Mouse (Mus musculus): ENCODE results near the gene Rasgef1b. TPM values are rescaled to one million over a fixed set of nuclear protein-coding genes. Genes with fewer than 3 reads are reported as not detected.

Gene Rasgef1b
- polyA plus RNA-seq, 1 experiment from 2014 or later: 81.3 TPM

GRCm38 (mm10) chr5:99262197-99262920 lies 466.5 kb downstream of the Rasgef1b start:
- Histone ChIP-seq H3K9me3 (replicated peaks) (no peaks in the 10 kb centered on the region), H3K27ac (no peak overlapping the region), H3K36me3 (ENCODE audit: poor library complexity, severe bottlenecking) (no peaks in the 10 kb centered on the region), H3K4me3 (no peak overlapping the region), H3K27me3 (no peaks in the 10 kb centered on the region; the same call in 1 of the 2 replicates), H3K9ac (no peak overlapping the region), H3K4me1 (no peaks in the 10 kb centered on the region), H3K4me2 (no peak overlapping the region)
- no peak for ATAC-seq
- WGBS: 76% methylated on average over 6 of the region's 6 CpGs

GRCm38 (mm10) chr5:99261121-99261724 lies 467.6 kb downstream of the Rasgef1b start:
- Histone ChIP-seq H3K9me3 (replicated peaks) (no peaks in the 10 kb centered on the region), H3K9ac (no peak overlapping the region), H3K4me1 (no peaks in the 10 kb centered on the region), H3K27ac (no peak overlapping the region), H3K36me3 (ENCODE audit: poor library complexity, severe bottlenecking) (no peaks in the 10 kb centered on the region), H3K4me2 (no peak overlapping the region), H3K27me3 (no peaks in the 10 kb centered on the region; the same call in 1 of the 2 replicates), H3K4me3 (no peak overlapping the region)
- ATAC-seq: no peak
- 84% methylated on average over 4 of the region's 4 CpGs for WGBS

- Histone ChIP-seq H3K9ac (no peak overlapping the region), H3K27ac (no peak overlapping the region), H3K27me3 (peaks cover 9% of the 10 kb centered on the region; the same call in 1 of the 2 replicates), H3K4me1 (peaks cover 3% of the 10 kb centered on the region; the same call in 1 of the 2 replicates), H3K4me3 (no peak overlapping the region), H3K9me3 (replicated peaks) (no peaks in the 10 kb centered on the region), H3K4me2 (no peak overlapping the region), H3K36me3 (ENCODE audit: poor library complexity, severe bottlenecking) (no peaks in the 10 kb centered on the region)
- no peak for ATAC-seq
- 84% methylated on average over 4 of the region's 4 CpGs for WGBS
Measured at GRCm38 (mm10) chr5:99258003-99258500, 470.8 kb downstream of the Rasgef1b start.

- Histone ChIP-seq H3K36me3 (ENCODE audit: poor library complexity, severe bottlenecking) (no peaks in the 10 kb centered on the region), H3K4me2 (peak overlapping the region; percentile 86), H3K27me3 (peaks cover 12% of the 10 kb centered on the region; the same call in 1 of the 2 replicates), H3K9me3 (replicated peaks) (no peaks in the 10 kb centered on the region), H3K9ac (peak overlapping the region; percentile 88), H3K27ac (peak overlapping the region; percentile 82), H3K4me3 (peak overlapping the region; percentile 72), H3K4me1 (peaks cover 37% of the 10 kb centered on the region)
- peak; percentile 95 for ATAC-seq
- under 1% methylated on average over 77 of the region's 78 CpGs for WGBS
Measured at GRCm38 (mm10) chr5:99252203-99253135, 476.4 kb downstream of the Rasgef1b start.

GRCm38 (mm10) chr5:99251379-99252202 lies 477.3 kb downstream of the Rasgef1b start:
- Histone ChIP-seq H3K27me3 (peaks cover 12% of the 10 kb centered on the region; the same call in 1 of the 2 replicates), H3K4me3 (peak overlapping the region; percentile 72), H3K36me3 (ENCODE audit: poor library complexity, severe bottlenecking) (no peaks in the 10 kb centered on the region), H3K9me3 (replicated peaks) (no peaks in the 10 kb centered on the region), H3K27ac (peak overlapping the region; percentile 82), H3K4me1 (peaks cover 46% of the 10 kb centered on the region), H3K4me2 (peak overlapping the region; percentile 86), H3K9ac (peak overlapping the region; percentile 88)
- peak; percentile 14 for ATAC-seq
- 1% methylated on average over 34 of the region's 34 CpGs for WGBS

- Histone ChIP-seq H3K27ac (peak overlapping the region; percentile 82; the same call in 1 of the 2 replicates), H3K36me3 (ENCODE audit: poor library complexity, severe bottlenecking) (no peaks in the 10 kb centered on the region), H3K4me2 (peak overlapping the region; percentile 86), H3K27me3 (peaks cover 12% of the 10 kb centered on the region; the same call in 1 of the 2 replicates), H3K9me3 (replicated peaks) (no peaks in the 10 kb centered on the region), H3K4me3 (peak overlapping the region; percentile 72), H3K9ac (peak overlapping the region; percentile 88), H3K4me1 (peaks cover 53% of the 10 kb centered on the region)
- no peak for ATAC-seq
- 29% methylated on average over 5 of the region's 5 CpGs for WGBS
Measured at GRCm38 (mm10) chr5:99250820-99251219, 478.0 kb downstream of the Rasgef1b start.

- Histone ChIP-seq H3K9ac (peak overlapping the region; percentile 57), H3K27me3 (0 out of 2 replicates have a peak, but pooled peaks cover 3% of the 10 kb centered on the region), H3K36me3 (ENCODE audit: poor library complexity, severe bottlenecking) (no peaks in the 10 kb centered on the region), H3K4me3 (peak overlapping the region; percentile 19; the same call in 1 of the 2 replicates), H3K9me3 (replicated peaks) (no peaks in the 10 kb centered on the region), H3K4me1 (peaks cover 57% of the 10 kb centered on the region), H3K4me2 (peak overlapping the region; percentile 55), H3K27ac (peak overlapping the region; percentile 44)
- 1% methylated on average over 7 of the region's 7 CpGs for WGBS
- peak; percentile 48 for ATAC-seq
Measured at GRCm38 (mm10) chr5:99248501-99248900, 480.4 kb downstream of the Rasgef1b start.

- Histone ChIP-seq H3K27me3 (0 out of 2 replicates have a peak, but pooled peaks cover 3% of the 10 kb centered on the region), H3K9ac (no peak overlapping the region)
- 91% methylated on average over 6 of the region's 6 CpGs for WGBS
Measured at GRCm38 (mm10) chr5:99247915-99248314, 480.9 kb downstream of the Rasgef1b start.

GRCm38 (mm10) chr5:99247441-99247840 lies 481.4 kb downstream of the Rasgef1b start:
- Histone ChIP-seq H3K9ac (0 out of 2 replicates have a peak overlapping the region, but pooled peaks have one; percentile 22), H3K4me1 (peaks cover 54% of the 10 kb centered on the region), H3K27ac (peak overlapping the region; percentile 65), H3K36me3 (ENCODE audit: poor library complexity, severe bottlenecking) (peaks cover 5% of the 10 kb centered on the region; the same call in 1 of the 2 replicates), H3K4me2 (peak overlapping the region; percentile 21), H3K27me3 (0 out of 2 replicates have a peak, but pooled peaks cover 3% of the 10 kb centered on the region), H3K9me3 (replicated peaks) (no peaks in the 10 kb centered on the region), H3K4me3 (peak overlapping the region; percentile 10)
- no peak for ATAC-seq
- WGBS: 70% methylated on average over 7 of the region's 7 CpGs

More at GRCm38 (mm10) chr5:99247915-99248314, 480.9 kb downstream of the Rasgef1b start:
- Histone ChIP-seq H3K27ac (no peak overlapping the region), H3K9me3 (replicated peaks) (no peaks in the 10 kb centered on the region), H3K4me2 (peak overlapping the region; percentile 21), H3K4me1 (peaks cover 54% of the 10 kb centered on the region), H3K36me3 (ENCODE audit: poor library complexity, severe bottlenecking) (no peaks in the 10 kb centered on the region), H3K4me3 (no peak overlapping the region)
- ATAC-seq: no peak

GRCm38 (mm10) chr5:99246972-99247371 lies 481.9 kb downstream of the Rasgef1b start:
- Histone ChIP-seq H3K4me1 (peaks cover 51% of the 10 kb centered on the region), H3K9ac (peak overlapping the region; percentile 22; the same call in 1 of the 2 replicates), H3K9me3 (replicated peaks) (no peaks in the 10 kb centered on the region), H3K4me2 (peak overlapping the region; percentile 21), H3K27ac (peak overlapping the region; percentile 65), H3K4me3 (peak overlapping the region; percentile 10; the same call in 1 of the 2 replicates), H3K36me3 (ENCODE audit: poor library complexity, severe bottlenecking) (peaks cover 9% of the 10 kb centered on the region), H3K27me3 (0 out of 2 replicates have a peak, but pooled peaks cover 3% of the 10 kb centered on the region)
- no peak for ATAC-seq
- WGBS: 26% methylated on average over 6 of the region's 6 CpGs

All from forebrain, embryonic 13.5 days (tissue).